Mouse (Mus musculus) lung, adult 2 months (tissue): ENCODE results near the gene Sdk1.

Experiments used
- CTCF ChIP-seq: fragments of 200-500 bp; IDR thresholded peaks from 2 replicates; pipeline ENCODE4 v1.5.1; 2011; ENCODE audit warnings: mild to moderate bottlenecking, low read length, control low read depth; ENCODE audit not compliant: insufficient read depth
- POLR2A ChIP-seq: fragments of 200-500 bp; IDR thresholded peaks from 2 replicates; pipeline ENCODE4 v1.6.1; 2011; ENCODE audit warnings: low read depth, mild to moderate bottlenecking, control low read depth, low read length, borderline replicate concordance; ENCODE audit errors: extremely low read depth

GRCm38 (mm10) chr5:141428132-141428531 lies 186.8 kb downstream of the Sdk1 start:
- TF ChIP-seq CTCF (no peak), POLR2A (no peak)
